Mouse (Mus musculus): ENCODE results near the gene Mapkapk5. TPM values are rescaled to one million over a fixed set of nuclear protein-coding genes. Genes with fewer than 3 reads are reported as not detected.

Mapkapk5 gene
- total RNA-seq, 2 experiments from 2014 or later, result 102 to 115 TPM

- ATAC-seq (replicated peaks; ENCODE audit: poor library complexity), result no peak
Observed at GRCm38 (mm10) chr5:121503231-121503630, 42.5 kb downstream of the Mapkapk5 start, which contains the start of gene Adam1b. Gene Adam1b, minus strand, starts transcription at chr5:121503435.

- peak; percentile 87 for ATAC-seq (replicated peaks; ENCODE audit: poor library complexity)
Observed at GRCm38 (mm10) chr5:121501424-121501996, 44.2 kb downstream of the Mapkapk5 start.

GRCm38 (mm10) chr5:121500719-121501118 lies 45.0 kb downstream of the Mapkapk5 start:
- peak; percentile 68 for ATAC-seq (replicated peaks; ENCODE audit: poor library complexity)

GRCm38 (mm10) chr5:121493305-121493704 lies 52.4 kb downstream of the Mapkapk5 start:
- no peak for ATAC-seq (replicated peaks; ENCODE audit: poor library complexity)

- no peak for ATAC-seq (replicated peaks; ENCODE audit: poor library complexity)
Observed at GRCm38 (mm10) chr5:121484801-121485200, 60.9 kb downstream of the Mapkapk5 start.

GRCm38 (mm10) chr5:121477680-121478079 lies 68.0 kb downstream of the Mapkapk5 start:
- ATAC-seq (replicated peaks; ENCODE audit: poor library complexity), result peak; percentile 85

- ATAC-seq (replicated peaks; ENCODE audit: poor library complexity), result peak; percentile 87
Observed at GRCm38 (mm10) chr5:121476040-121476439, 69.7 kb downstream of the Mapkapk5 start.

Other genes starting within 250 kb of the Mapkapk5 start
- gene Trafd1, start 160.3 kb downstream of the Mapkapk5 start, total RNA-seq (2015), result 29.1 and 36.4 TPM in 2 replicates
- 37.5 and 38.5 TPM in 2 replicates for gene Trafd1, start 160.3 kb downstream of the Mapkapk5 start, total RNA-seq (2017)
- 35.9 and 39.7 TPM in 2 replicates for gene Naa25, start 148.0 kb downstream of the Mapkapk5 start, total RNA-seq (2015)
- 66.4 and 80.6 TPM in 2 replicates for gene Naa25, start 148.0 kb downstream of the Mapkapk5 start, total RNA-seq (2017)
- gene Tmem116, start 94.0 kb downstream of the Mapkapk5 start, total RNA-seq (2015), result 0.34 TPM in 1 of 2 replicates, not detected in the other
- 0.34 and 0.42 TPM in 2 replicates for gene Tmem116, start 94.0 kb downstream of the Mapkapk5 start, total RNA-seq (2017)
- 225 and 238 TPM in 2 replicates for gene Erp29, start 93.4 kb downstream of the Mapkapk5 start, total RNA-seq (2015)
- gene Erp29, start 93.4 kb downstream of the Mapkapk5 start, total RNA-seq (2017), result 1,016 and 1,033 TPM in 2 replicates
- 0.05 TPM in 1 of 2 replicates, not detected in the other for gene Adam1b, start 42.5 kb downstream of the Mapkapk5 start, total RNA-seq (2015)
- 0.25 TPM in 1 of 2 replicates, not detected in the other for gene Adam1b, start 42.5 kb downstream of the Mapkapk5 start, total RNA-seq (2017)
- 1.5 and 2.0 TPM in 2 replicates for gene Adam1a, start 423 bp downstream of the Mapkapk5 start, total RNA-seq (2015)
- 1.2 and 2.3 TPM in 2 replicates for gene Adam1a, start 423 bp downstream of the Mapkapk5 start, total RNA-seq (2017)
- not detected in 2 replicates for gene Gm42878, start 423 bp downstream of the Mapkapk5 start, total RNA-seq (2015)
- gene Gm42878, start 423 bp downstream of the Mapkapk5 start, total RNA-seq (2017), result 0.08 TPM in 1 of 2 replicates, not detected in the other
- 96.3 and 108 TPM in 2 replicates for gene Aldh2, start 47.9 kb upstream of the Mapkapk5 start, total RNA-seq (2015)
- 388 and 445 TPM in 2 replicates for gene Aldh2, start 47.9 kb upstream of the Mapkapk5 start, total RNA-seq (2017)
- gene Acad12, start 73.0 kb upstream of the Mapkapk5 start, total RNA-seq (2015), result 4.1 and 4.5 TPM in 2 replicates
- 1.5 and 4.2 TPM in 2 replicates for gene Acad12, start 73.0 kb upstream of the Mapkapk5 start, total RNA-seq (2017)
- gene Acad10, start 114.6 kb upstream of the Mapkapk5 start, total RNA-seq (2015), result 2.2 and 3.0 TPM in 2 replicates
- gene Acad10, start 114.6 kb upstream of the Mapkapk5 start, total RNA-seq (2017), result 2.1 and 2.4 TPM in 2 replicates
- 18.2 and 26.3 TPM in 2 replicates for gene Brap, start 114.7 kb upstream of the Mapkapk5 start, total RNA-seq (2015)
- 42.6 and 51.3 TPM in 2 replicates for gene Brap, start 114.7 kb upstream of the Mapkapk5 start, total RNA-seq (2017)
- gene Atxn2, start 165.4 kb upstream of the Mapkapk5 start, total RNA-seq (2015), result 67.4 and 85.0 TPM in 2 replicates
- 30.1 and 49.8 TPM in 2 replicates for gene Atxn2, start 165.4 kb upstream of the Mapkapk5 start, total RNA-seq (2017)

All from megakaryocyte progenitor cell, adult 5-6 weeks (primary cell).